14 mouse cellular contexts compared by ENCODE assay signal in genomic region chr11:87254149-87254548, GRCm38 (mm10).
DNase-seq lines count a peak whose midpoint lies in the region; ATAC-seq lines count a peak whose summit lies in the region.
"Had no signal": no experiment of that assay in that cellular context is flagged by ENCODE, and none has a peak within 500 bp of the region (broad histone marks: within the 10 kb centered on the region; RNA-seq: fewer than 3 reads in every experiment).

No protein-coding gene starts in this region.

- H3K27ac ChIP-seq in embryonic facial prominence, embryonic 11.5 days (replicated peaks; ENCODE audit: low read depth, low read length) = no peak overlapping the region
- H3K27ac ChIP-seq in embryonic facial prominence, embryonic 10.5 days (replicated peaks) = no peak overlapping the region
- H3K27ac ChIP-seq: layer of hippocampus, adult 2 months; midbrain, embryonic 12.5 days; stomach, embryonic 15.5 days had no signal

- H3K4me2 ChIP-seq in embryonic facial prominence, embryonic 11.5 days (ENCODE audit: low read depth, low read length) = no peak overlapping the region
- H3K4me2 ChIP-seq: midbrain, embryonic 12.5 days; stomach, embryonic 15.5 days had no signal

- H3K27me3 ChIP-seq in embryonic facial prominence, embryonic 11.5 days (ENCODE audit: control insufficient read depth, insufficient read depth, low read length) = no peaks in the 10 kb centered on the region
- no peaks in the 10 kb centered on the region for H3K27me3 ChIP-seq in embryonic facial prominence, embryonic 10.5 days (replicated peaks; ENCODE audit: low read depth, poor library complexity, severe bottlenecking)
- H3K27me3 ChIP-seq in splenic B cell, adult 2 months (ENCODE audit: control insufficient read depth, insufficient read depth, low read length, poor library complexity, severe bottlenecking) = no peaks in the 10 kb centered on the region
- H3K27me3 ChIP-seq: midbrain, embryonic 12.5 days; stomach, embryonic 15.5 days had no signal

- DNase-seq in embryonic facial prominence, embryonic 11.5 days (ENCODE audit: low spot score) = peak; percentile 71
- no peak for DNase-seq in embryonic facial prominence, embryonic 10.5 days (ENCODE audit: low spot score)
- DNase-seq in spleen, postnatal 36 days (ENCODE audit: low spot score in 2 of 2) = peak; percentile 8 to 29
- no peak for DNase-seq in spleen, postnatal 10 days (ENCODE audit: low spot score in 2 of 2)
- peak; percentile 78 for DNase-seq in splenic B cell, adult 2 months (ENCODE audit: low read depth, low spot score)
- no peak for DNase-seq in layer of hippocampus, postnatal 14 days (ENCODE audit: low spot score in 2 of 2)
- DNase-seq: cerebellum, adult 8-10 months; kidney, adult 11 months; right cerebral cortex, postnatal 14 days had no signal

- WGBS in embryonic facial prominence, embryonic 11.5 days = 48% methylated on average over 5 of the region's 5 CpGs
- 60% methylated on average over 5 of the region's 5 CpGs for WGBS in embryonic facial prominence, embryonic 10.5 days

- H3K36me3 ChIP-seq in embryonic facial prominence, embryonic 11.5 days (replicated peaks; ENCODE audit: control insufficient read depth, insufficient read depth, low read depth, low read length) = no peaks in the 10 kb centered on the region
- H3K36me3 ChIP-seq in embryonic facial prominence, embryonic 10.5 days (replicated peaks) = no peaks in the 10 kb centered on the region
- no peaks in the 10 kb centered on the region for H3K36me3 ChIP-seq in splenic B cell, adult 2 months (ENCODE audit: control insufficient read depth, insufficient read depth, low read length, poor library complexity, severe bottlenecking)
- H3K36me3 ChIP-seq: midbrain, embryonic 12.5 days; stomach, embryonic 15.5 days had no signal

- no peak overlapping the region for H3K9ac ChIP-seq in embryonic facial prominence, embryonic 11.5 days (replicated peaks; ENCODE audit: low read length)
- H3K9ac ChIP-seq: midbrain, embryonic 12.5 days; stomach, embryonic 15.5 days had no signal

- no peak overlapping the region for H3K4me3 ChIP-seq in embryonic facial prominence, embryonic 11.5 days (ENCODE audit: low read depth, low read length)
- H3K4me3 ChIP-seq in embryonic facial prominence, embryonic 10.5 days = no peak overlapping the region
- H3K4me3 ChIP-seq: layer of hippocampus, adult 2 months; midbrain, embryonic 12.5 days; stomach, embryonic 15.5 days had no signal

- H3K4me1 ChIP-seq in embryonic facial prominence, embryonic 11.5 days (ENCODE audit: control insufficient read depth, insufficient read depth, low read length) = no peaks in the 10 kb centered on the region
- 0 out of 2 replicates have a peak, but pooled peaks cover 3% of the 10 kb centered on the region for H3K4me1 ChIP-seq in embryonic facial prominence, embryonic 10.5 days
- H3K4me1 ChIP-seq: stomach, embryonic 15.5 days had no signal

- H3K9me3 ChIP-seq in embryonic facial prominence, embryonic 11.5 days (replicated peaks; ENCODE audit: control insufficient read depth, low read length) = no peaks in the 10 kb centered on the region
- no peaks in the 10 kb centered on the region for H3K9me3 ChIP-seq in embryonic facial prominence, embryonic 10.5 days
- H3K9me3 ChIP-seq: midbrain, embryonic 12.5 days; stomach, embryonic 15.5 days had no signal

- ATAC-seq in embryonic facial prominence, embryonic 11.5 days (replicated peaks; ENCODE audit: insufficient number of reproducible peaks, low FRiP score, low TSS enrichment, low read depth) = no peak
- ATAC-seq in common myeloid progenitor, adult 5-6 weeks (replicated peaks; ENCODE audit: low read depth, poor library complexity, severe bottlenecking) = 0 out of 2 replicates have a peak, but pooled peaks have one; percentile 47
- ATAC-seq in cerebellum, adult (ENCODE audit: insufficient number of reproducible peaks, low FRiP score, low TSS enrichment) = no peak

Comparison
In these comparisons a context has a peak if more than half of its experiments do, and no peak if none do; other contexts are left out.
1. DNase-seq: peak in embryonic facial prominence, embryonic 11.5 days (single experiment), spleen, postnatal 36 days (2 of 2) and splenic B cell, adult 2 months (single experiment); none in embryonic facial prominence, embryonic 10.5 days (single experiment), spleen, postnatal 10 days (0 of 2) and layer of hippocampus, postnatal 14 days (0 of 2).